Mouse (Mus musculus): Measurements from ENCODE around the gene Ptgds.

The Ptgds gene

GRCm38 (mm10) chr2:25480541-25480940, 10.7 kb upstream of the Ptgds start:
- WGBS, result 97% methylated on average over 1 of the region's 1 CpGs

- WGBS, result 74% methylated on average over 10 of the region's 10 CpGs
Observed at GRCm38 (mm10) chr2:25479551-25480311, 9.9 kb upstream of the Ptgds start.

- WGBS, result 80% methylated on average over 3 of the region's 3 CpGs
Observed at GRCm38 (mm10) chr2:25477967-25478675, 8.3 kb upstream of the Ptgds start.

GRCm38 (mm10) chr2:25477541-25477940, 7.7 kb upstream of the Ptgds start:
- 92% methylated on average over 8 of the region's 8 CpGs for WGBS

- 81% methylated on average over 2 of the region's 2 CpGs for WGBS
Observed at GRCm38 (mm10) chr2:25472550-25472949, 2.7 kb upstream of the Ptgds start.

GRCm38 (mm10) chr2:25468962-25469915, 607 bp downstream of the Ptgds start:
- WGBS, result 68% methylated on average over 10 of the region's 10 CpGs

GRCm38 (mm10) chr2:25467606-25468303, 2.1 kb downstream of the Ptgds start:
- WGBS, result 76% methylated on average over 14 of the region's 14 CpGs

- WGBS, result 55% methylated on average over 10 of the region's 10 CpGs
Observed at GRCm38 (mm10) chr2:25465816-25466635, 3.8 kb downstream of the Ptgds start.

- WGBS, result 94% methylated on average over 2 of the region's 2 CpGs
Observed at GRCm38 (mm10) chr2:25465256-25465655, 4.6 kb downstream of the Ptgds start.

GRCm38 (mm10) chr2:25463630-25464029, 6.2 kb downstream of the Ptgds start:
- 94% methylated on average over 3 of the region's 3 CpGs for WGBS

GRCm38 (mm10) chr2:25461407-25461806, 8.4 kb downstream of the Ptgds start:
- WGBS, result 17% methylated on average over 3 of the region's 3 CpGs

- WGBS, result under 1% methylated on average over 48 of the region's 48 CpGs
Observed at GRCm38 (mm10) chr2:25460551-25461309, 9.1 kb downstream of the Ptgds start, which contains the start of gene Paxx. Paxx (minus strand) TSS chr2:25461094.

- WGBS, result 27% methylated on average over 5 of the region's 5 CpGs
Observed at GRCm38 (mm10) chr2:25460135-25460534, 9.7 kb downstream of the Ptgds start.

GRCm38 (mm10) chr2:25458911-25459310, 10.9 kb downstream of the Ptgds start:
- 58% methylated on average over 5 of the region's 5 CpGs for WGBS

GRCm38 (mm10) chr2:25457022-25457896, 12.6 kb downstream of the Ptgds start:
- 82% methylated on average over 9 of the region's 9 CpGs for WGBS

- 70% methylated on average over 14 of the region's 14 CpGs for WGBS
Observed at GRCm38 (mm10) chr2:25456205-25456953, 13.5 kb downstream of the Ptgds start, which contains the start of gene Clic3. Clic3 (plus strand) TSS chr2:25456838.

- WGBS, result 76% methylated on average over 1 of the region's 1 CpGs
Observed at GRCm38 (mm10) chr2:25452951-25453350, 16.9 kb downstream of the Ptgds start.
